Mouse (Mus musculus) limb, embryonic 12.5 days (tissue): ENCODE results near the gene Nop2. TPM values are rescaled to one million over a fixed set of nuclear protein-coding genes. Genes with fewer than 3 reads are reported as not detected.

ENCODE experiments used
- ATAC-seq: fragments of 200-750 bp; cut with Nextera tagmentation; 2 replicates; pipeline ENCODE4 v1.8.0; 2017; ENCODE audit warnings: low read depth, moderate TSS enrichment; ENCODE audit not compliant: insufficient number of reproducible peaks, insufficient read depth, low FRiP score, low TSS enrichment
- H3K27ac ChIP-seq: fragments of 300-500 bp; sonication (generic); 2 replicates; pipeline ENCODE4 v1.5.1; 2016; ENCODE audit warnings: mild to moderate bottlenecking, moderate library complexity
- H3K27me3 ChIP-seq: fragments of 300-500 bp; sonication (generic); 2 replicates; pipeline ENCODE4 v1.6.1; 2016; ENCODE audit warnings: mild to moderate bottlenecking, moderate library complexity
- H3K36me3 ChIP-seq: fragments of 300-500 bp; sonication (generic); 2 replicates; pipeline ENCODE4 v1.6.1; 2016; ENCODE audit warnings: mild to moderate bottlenecking, moderate library complexity
- H3K4me1 ChIP-seq: fragments of 300-500 bp; sonication (generic); replicated peaks from 2 replicates; pipeline ENCODE4 v1.6.1; 2016
- H3K4me2 ChIP-seq: fragments of 300-500 bp; sonication (generic); 2 replicates; pipeline ENCODE4 v1.6.1; 2016; ENCODE audit warnings: mild to moderate bottlenecking, moderate library complexity
- H3K4me3 ChIP-seq: fragments of 300-500 bp; sonication (generic); replicated peaks from 2 replicates; pipeline ENCODE4 v1.5.1; 2016; ENCODE audit warnings: mild to moderate bottlenecking
- H3K9ac ChIP-seq: fragments of 300-500 bp; sonication (generic); replicated peaks from 2 replicates; pipeline ENCODE4 v1.6.1; 2016; ENCODE audit warnings: mild to moderate bottlenecking, moderate library complexity
- H3K9me3 ChIP-seq: fragments of 300-500 bp; sonication (generic); 2 replicates; pipeline ENCODE4 v1.6.1; 2016; ENCODE audit warnings: mild to moderate bottlenecking, moderate library complexity
- WGBS: fragments of 180-500 bp; shearing (Covaris S2); methylation state at CpG from one replicate; pipeline ENCODE4 v1.1.7; 2016; 5-methylcytosine and 5-hydroxymethylcytosine counted together
- polyA plus RNA-seq: library from polyadenylated mRNA; unstranded; fragments of >200 nt; fragmentation: Nextera tagmentation; extraction: Ambion mirVana; gene quantifications from 2 replicates; pipeline ENCODE4 v1.2.1, GENCODE M21; 2016

Gene Nop2
- polyA plus RNA-seq, 1 experiment from 2014 or later: 72.6 TPM

DNA sequence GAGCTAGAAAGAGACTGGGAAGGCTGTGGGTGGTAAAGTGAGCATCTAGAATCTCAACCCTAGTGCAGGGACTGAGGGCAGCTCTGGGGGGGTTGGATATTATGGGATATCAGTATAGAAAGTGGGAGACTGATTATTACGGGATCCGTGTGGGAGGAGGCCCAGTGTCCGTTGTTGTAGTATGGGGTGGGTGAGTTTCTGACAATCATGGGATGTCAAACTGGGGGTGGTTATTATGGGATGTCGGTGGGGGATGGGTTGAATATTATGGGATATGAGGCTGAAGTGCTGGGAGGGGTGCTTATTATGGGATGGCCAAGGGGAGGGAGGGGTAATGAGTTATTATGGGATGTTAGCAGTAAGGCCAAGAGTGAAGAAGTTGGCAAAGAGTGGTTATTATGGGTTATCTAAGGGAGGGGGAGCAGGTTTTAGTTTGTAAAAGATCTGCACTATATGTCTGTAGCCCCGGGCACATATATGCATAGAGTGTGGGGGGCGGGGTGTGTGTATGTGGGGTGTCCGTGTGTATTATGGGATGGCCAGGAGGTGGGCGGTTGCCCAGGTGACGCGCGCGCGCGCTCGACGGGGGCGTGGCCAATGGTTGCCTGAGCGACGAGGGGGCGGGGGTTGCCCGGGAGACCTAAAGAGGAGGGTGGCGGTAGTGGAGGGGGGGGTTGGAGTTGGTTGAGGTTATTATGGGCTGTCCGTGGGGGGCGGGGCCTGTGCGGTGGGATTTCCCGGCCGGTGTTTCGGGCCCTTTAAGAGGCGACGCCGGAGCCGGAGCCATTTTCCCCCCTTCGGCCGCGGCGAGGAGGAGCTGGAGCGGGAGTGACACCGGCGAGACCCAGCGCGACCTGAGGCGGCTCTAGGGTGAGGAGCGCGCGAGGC, 36.1 kb upstream of the Nop2 start, which contains the start of gene Chd4:
Gene Chd4, plus strand, starts transcription at position 591 of the 888 bp plus-strand sequence.
- peak within 1 kb of the TSS; percentile 93 for H3K9ac ChIP-seq
- peak within 1 kb of the TSS; percentile 94 for H3K4me2 ChIP-seq
- peaks cover 42% of the 10 kb centered on the region for H3K4me1 ChIP-seq
- peak within 1 kb of the TSS; percentile 100 for H3K4me3 ChIP-seq
- H3K36me3 ChIP-seq: peaks cover 28% of the 10 kb centered on the region
- peak within 1 kb of the TSS; percentile 97 for H3K27ac ChIP-seq
- H3K9me3 ChIP-seq: no peaks in the 10 kb centered on the region
- peak; percentile 55 for ATAC-seq
- 4% methylated on average over 43 of the region's 45 CpGs for WGBS
- H3K27me3 ChIP-seq: no peaks in the 10 kb centered on the region

GRCm38 (mm10) chr6:125096279-125096596, 35.5 kb upstream of the Nop2 start:
- peak overlapping the region; percentile 97 for H3K27ac ChIP-seq
- WGBS: under 1% methylated on average over 25 of the region's 32 CpGs
- peak overlapping the region; percentile 94 for H3K4me2 ChIP-seq
- H3K9ac ChIP-seq: peak overlapping the region; percentile 93
- H3K4me3 ChIP-seq: peak overlapping the region; percentile 100
- no peaks in the 10 kb centered on the region for H3K27me3 ChIP-seq
- H3K36me3 ChIP-seq: peaks cover 34% of the 10 kb centered on the region
- no peaks in the 10 kb centered on the region for H3K9me3 ChIP-seq
- peaks cover 41% of the 10 kb centered on the region for H3K4me1 ChIP-seq
- peak; percentile 12 for ATAC-seq

DNA sequence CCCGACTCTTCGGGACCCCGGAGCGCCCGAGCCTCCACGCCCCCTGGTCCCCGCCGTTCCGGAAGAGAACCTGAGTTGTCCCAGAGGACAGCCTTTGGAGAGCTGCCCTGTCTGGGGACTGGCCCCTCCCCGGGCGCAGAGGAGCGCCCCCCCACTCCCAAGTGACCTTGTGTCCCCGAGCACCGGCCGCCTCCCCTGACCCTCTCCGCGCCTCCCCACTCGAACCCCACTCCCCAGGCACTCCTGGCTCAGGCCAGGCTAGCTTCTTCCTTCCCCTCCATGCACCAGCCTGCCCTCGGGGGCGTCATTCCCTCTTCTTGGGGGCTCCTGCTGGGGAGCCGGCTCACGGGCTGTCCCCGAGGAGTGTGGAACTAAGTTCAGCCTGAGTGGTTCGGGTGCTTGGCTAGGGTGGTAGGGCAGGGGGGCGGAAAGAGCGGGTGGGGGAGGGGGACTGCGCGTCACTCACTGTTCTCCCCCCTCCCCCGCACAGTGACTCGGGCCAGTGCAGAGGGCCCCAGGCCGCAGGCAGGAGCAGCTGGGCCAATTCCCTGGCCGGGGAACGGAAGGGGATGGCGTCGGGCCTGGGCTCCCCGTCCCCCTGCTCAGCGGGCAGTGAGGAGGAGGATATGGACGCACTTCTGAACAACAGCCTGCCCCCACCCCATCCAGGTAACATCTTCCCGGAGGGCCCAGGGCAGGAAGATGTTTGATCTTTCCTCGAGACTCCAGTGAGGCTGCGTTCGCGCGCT, 34.9 kb upstream of the Nop2 start:
- peak overlapping the region; percentile 97 for H3K27ac ChIP-seq
- no peaks in the 10 kb centered on the region for H3K27me3 ChIP-seq
- no peaks in the 10 kb centered on the region for H3K9me3 ChIP-seq
- peak overlapping the region; percentile 94 for H3K4me2 ChIP-seq
- H3K36me3 ChIP-seq: peaks cover 39% of the 10 kb centered on the region
- ATAC-seq: peak; percentile 35
- H3K4me3 ChIP-seq: peak overlapping the region; percentile 100
- peak overlapping the region; percentile 93 for H3K9ac ChIP-seq
- 0% methylated on average over 40 of the region's 44 CpGs for WGBS
- H3K4me1 ChIP-seq: peaks cover 41% of the 10 kb centered on the region

- WGBS: 2% methylated on average over 12 of the region's 12 CpGs
- Histone ChIP-seq H3K27ac (peak overlapping the region; percentile 97), H3K36me3 (peaks cover 45% of the 10 kb centered on the region), H3K9ac (peak overlapping the region; percentile 93), H3K4me2 (peak overlapping the region; percentile 94), H3K4me3 (peak overlapping the region; percentile 100), H3K9me3 (no peaks in the 10 kb centered on the region), H3K27me3 (no peaks in the 10 kb centered on the region), H3K4me1 (peaks cover 41% of the 10 kb centered on the region)
- no peak; the same call in 1 of the 2 replicates for ATAC-seq
Observed at GRCm38 (mm10) chr6:125097346-125097689, 34.4 kb upstream of the Nop2 start.

DNA sequence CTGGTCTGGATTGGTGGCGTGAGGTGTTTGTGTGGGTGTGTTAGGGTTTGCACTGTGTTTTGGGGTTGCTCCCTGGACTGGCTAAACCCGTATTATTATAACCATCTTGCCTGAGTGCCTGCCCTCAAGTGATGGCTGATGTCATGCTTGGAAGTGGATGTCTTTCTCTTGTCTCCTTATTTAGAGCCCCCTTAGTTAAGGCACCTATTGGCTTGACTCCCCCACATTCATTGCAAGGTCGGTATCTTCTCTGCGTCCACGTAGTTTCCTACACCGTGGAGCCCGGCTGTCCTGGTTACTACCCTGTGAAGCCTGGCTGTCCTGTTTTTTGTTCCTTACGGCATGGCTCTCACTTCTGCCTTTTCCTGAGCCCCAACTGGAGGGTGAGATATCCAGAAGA, 33.8 kb upstream of the Nop2 start:
- Histone ChIP-seq H3K4me3 (peak overlapping the region; percentile 100), H3K4me1 (peaks cover 41% of the 10 kb centered on the region), H3K9ac (peak overlapping the region; percentile 93), H3K27ac (no peak overlapping the region), H3K9me3 (no peaks in the 10 kb centered on the region), H3K4me2 (peak overlapping the region; percentile 94), H3K36me3 (peaks cover 51% of the 10 kb centered on the region), H3K27me3 (no peaks in the 10 kb centered on the region)
- ATAC-seq: no peak
- WGBS: 56% methylated on average over 8 of the region's 8 CpGs

DNA sequence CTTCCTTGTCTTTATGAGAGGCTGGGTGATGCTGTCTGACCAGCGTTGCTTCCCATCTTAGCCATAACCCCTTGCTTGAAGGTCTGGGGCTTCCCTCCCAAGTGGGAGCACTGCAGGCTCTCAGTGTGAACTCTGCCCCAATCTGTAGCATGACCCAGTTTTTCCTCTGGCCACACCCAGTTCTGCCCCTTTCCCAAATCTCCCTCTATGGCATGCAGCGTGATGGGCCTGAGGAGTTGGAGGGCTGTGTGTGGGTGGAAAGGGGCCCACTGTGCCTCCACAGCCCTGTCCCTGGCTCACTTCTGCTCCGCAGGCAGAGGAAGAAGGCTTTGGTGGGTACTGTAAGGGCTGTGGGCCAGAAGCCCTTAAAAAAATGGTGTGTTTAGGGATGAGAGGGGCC, 33.2 kb upstream of the Nop2 start:
- Histone ChIP-seq H3K27ac (no peak overlapping the region), H3K4me1 (peaks cover 41% of the 10 kb centered on the region)
- 73% methylated on average over 3 of the region's 3 CpGs for WGBS

DNA sequence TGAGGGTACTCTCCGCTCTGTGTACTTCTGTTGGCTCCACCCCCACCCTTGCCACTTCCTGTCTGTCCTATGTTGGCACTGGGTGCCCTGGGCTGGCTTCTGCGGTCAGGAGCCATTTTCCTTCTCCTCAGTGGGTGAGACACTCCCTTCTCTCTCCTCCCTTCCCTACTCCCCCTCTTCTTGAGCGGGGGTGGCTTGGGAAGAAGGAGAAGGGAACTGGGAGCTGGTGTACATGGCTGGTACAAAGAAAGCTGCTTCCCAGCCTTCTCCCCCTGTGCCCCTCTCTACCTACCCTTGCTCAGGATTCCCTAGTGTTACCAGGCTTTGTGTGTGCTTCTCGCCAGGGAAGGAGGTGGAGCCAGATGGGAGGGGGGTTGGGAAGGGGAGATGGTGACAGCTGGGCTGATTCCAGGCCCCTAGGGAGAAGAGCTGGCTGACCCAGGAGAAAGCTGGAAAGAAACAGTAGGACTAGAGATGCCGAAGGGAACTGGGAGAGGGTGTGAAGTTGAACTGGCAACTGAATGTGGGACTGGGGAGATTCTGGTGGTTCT, 32.2 kb upstream of the Nop2 start:
- H3K36me3 ChIP-seq: peaks cover 62% of the 10 kb centered on the region
- peak overlapping the region; percentile 100 for H3K4me3 ChIP-seq
- no peaks in the 10 kb centered on the region for H3K9me3 ChIP-seq
- H3K4me2 ChIP-seq: peak overlapping the region; percentile 94
- H3K27ac ChIP-seq: peak overlapping the region; percentile 45; the same call in 1 of the 2 replicates
- H3K27me3 ChIP-seq: no peaks in the 10 kb centered on the region
- 60% methylated on average over 5 of the region's 5 CpGs for WGBS
- peak overlapping the region; percentile 51 for H3K9ac ChIP-seq
- H3K4me1 ChIP-seq: peaks cover 41% of the 10 kb centered on the region
- ATAC-seq: no peak

More for the DNA sequence above, 33.2 kb upstream of the Nop2 start:
- Histone ChIP-seq H3K4me3 (peak overlapping the region; percentile 100), H3K9ac (peak overlapping the region; percentile 93), H3K27me3 (no peaks in the 10 kb centered on the region), H3K36me3 (peaks cover 54% of the 10 kb centered on the region), H3K4me2 (peak overlapping the region; percentile 94), H3K9me3 (no peaks in the 10 kb centered on the region)
- ATAC-seq: no peak

DNA sequence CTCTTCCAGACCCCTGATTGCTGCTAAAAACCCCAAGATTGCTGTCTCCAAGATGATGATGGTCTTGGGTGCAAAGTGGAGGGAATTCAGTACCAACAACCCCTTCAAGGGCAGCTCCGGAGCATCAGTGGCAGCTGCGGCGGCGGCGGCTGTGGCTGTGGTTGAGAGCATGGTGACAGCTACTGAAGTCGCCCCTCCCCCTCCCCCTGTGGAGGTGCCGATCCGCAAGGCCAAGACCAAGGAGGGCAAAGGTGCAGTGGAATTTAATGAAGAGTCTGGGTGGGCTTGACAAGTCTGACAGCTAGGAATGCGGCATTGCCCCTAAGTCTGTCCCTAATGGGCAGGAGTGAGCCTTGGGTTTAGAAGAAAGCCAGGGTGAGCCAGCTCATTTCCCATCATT, 30.3 kb upstream of the Nop2 start:
- 78% methylated on average over 9 of the region's 9 CpGs for WGBS
- H3K9me3 ChIP-seq: no peaks in the 10 kb centered on the region
- no peak for ATAC-seq
- no peak overlapping the region for H3K27ac ChIP-seq
- no peak overlapping the region for H3K9ac ChIP-seq
- H3K4me2 ChIP-seq: no peak overlapping the region
- peaks cover 81% of the 10 kb centered on the region for H3K36me3 ChIP-seq
- peaks cover 35% of the 10 kb centered on the region for H3K4me1 ChIP-seq
- H3K4me3 ChIP-seq: no peak overlapping the region
- H3K27me3 ChIP-seq: no peaks in the 10 kb centered on the region

DNA sequence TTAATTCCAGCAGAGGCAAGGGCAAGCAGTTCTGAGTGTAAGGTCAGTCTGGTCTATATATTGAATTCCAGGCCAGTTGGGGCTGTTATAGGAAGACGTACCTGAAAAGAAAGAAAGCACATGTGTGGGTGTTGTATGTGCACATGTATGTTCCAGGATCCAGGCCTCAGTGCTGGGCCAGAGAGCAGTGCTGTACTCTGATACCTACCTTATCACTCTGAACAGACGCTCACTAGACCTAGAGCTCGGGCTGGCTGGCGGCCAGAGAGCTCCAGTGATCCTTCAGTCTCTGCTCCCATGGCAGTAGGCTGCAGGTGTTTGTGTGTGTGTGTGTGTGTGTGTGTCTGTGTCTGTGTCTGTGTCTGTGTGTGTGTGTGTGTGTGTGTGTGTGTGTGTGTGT, 27.5 kb upstream of the Nop2 start:
- Histone ChIP-seq H3K36me3 (peaks cover 95% of the 10 kb centered on the region), H3K4me1 (peaks cover 16% of the 10 kb centered on the region), H3K27me3 (no peaks in the 10 kb centered on the region), H3K27ac (no peak overlapping the region), H3K9ac (no peak overlapping the region), H3K4me3 (no peak overlapping the region), H3K9me3 (no peaks in the 10 kb centered on the region), H3K4me2 (no peak overlapping the region)
- ATAC-seq: no peak
- WGBS: 96% methylated on average over 4 of the region's 4 CpGs

GRCm38 (mm10) chr6:125107705-125108104, 24.0 kb upstream of the Nop2 start:
- WGBS: 93% methylated on average over 2 of the region's 2 CpGs

GRCm38 (mm10) chr6:125109371-125109770, 22.3 kb upstream of the Nop2 start:
- H3K9ac ChIP-seq: no peak overlapping the region
- WGBS: 81% methylated on average over 14 of the region's 14 CpGs
- no peaks in the 10 kb centered on the region for H3K9me3 ChIP-seq

More at GRCm38 (mm10) chr6:125107705-125108104, 24.0 kb upstream of the Nop2 start:
- Histone ChIP-seq H3K9ac (no peak overlapping the region), H3K9me3 (no peaks in the 10 kb centered on the region), H3K27ac (no peak overlapping the region), H3K4me1 (no peaks in the 10 kb centered on the region), H3K27me3 (no peaks in the 10 kb centered on the region), H3K36me3 (peaks cover 95% of the 10 kb centered on the region), H3K4me2 (no peak overlapping the region), H3K4me3 (no peak overlapping the region)
- ATAC-seq: no peak

More at GRCm38 (mm10) chr6:125109371-125109770, 22.3 kb upstream of the Nop2 start:
- ATAC-seq: no peak
- Histone ChIP-seq H3K4me1 (no peaks in the 10 kb centered on the region), H3K27ac (no peak overlapping the region), H3K4me2 (no peak overlapping the region), H3K4me3 (no peak overlapping the region), H3K27me3 (no peaks in the 10 kb centered on the region), H3K36me3 (peaks cover 100% of the 10 kb centered on the region)
